Mouse (Mus musculus): Measurements from ENCODE around the gene Kcnma1. TPM values are rescaled to one million over a fixed set of nuclear protein-coding genes. Genes with fewer than 3 reads are reported as not detected.

Kcnma1 gene
- polyA plus RNA-seq, 1 experiment = 0.26 TPM

- no peak for TF ChIP-seq REST (IDR thresholded peaks at IDR 0.05; ENCODE audit: insufficient read depth, insufficient read length)
- TF ChIP-seq MYOG (IDR thresholded peaks at IDR 0.05; ENCODE audit: control insufficient read depth in 1 of 3, insufficient read depth in 1 of 3, insufficient read length in 2 of 3, low read depth in 2 of 3) = no peak
- TF ChIP-seq TCF3 (IDR thresholded peaks at IDR 0.05; ENCODE audit: insufficient read length, low read depth) = no peak
- no peak for TF ChIP-seq SRF (IDR thresholded peaks at IDR 0.05; ENCODE audit: control insufficient read depth, insufficient read length, low read depth)
- TF ChIP-seq POLR2AphosphoS2 (IDR thresholded peaks at IDR 0.05; ENCODE audit: insufficient read length, low read depth) = no peak
- no peak for TF ChIP-seq E2F4 (IDR thresholded peaks at IDR 0.05; ENCODE audit: insufficient read depth)
- TF ChIP-seq MAX (IDR thresholded peaks at IDR 0.05; ENCODE audit: low read depth) = no peak
- no peak for TF ChIP-seq MYOD1 (IDR thresholded peaks at IDR 0.05; ENCODE audit: control insufficient read depth in 1 of 3, insufficient read length in 2 of 3, low read depth in 2 of 3)
- no peak for TF ChIP-seq USF1 (IDR thresholded peaks at IDR 0.05; ENCODE audit: low read depth)
- no peak for TF ChIP-seq POLR2A (IDR thresholded peaks at IDR 0.05; ENCODE audit: insufficient read length, low read depth)
- TF ChIP-seq CEBPB (IDR thresholded peaks at IDR 0.05; ENCODE audit: insufficient read depth, poor library complexity, severe bottlenecking) = no peak
- TF ChIP-seq TCF12 (IDR thresholded peaks at IDR 0.05; ENCODE audit: insufficient read depth, poor library complexity, severe bottlenecking) = no peak
- H3K4me3 ChIP-seq = no peak overlapping the region
- H3K27me3 ChIP-seq (ENCODE audit: control insufficient read depth, insufficient read depth, insufficient read length) = peaks cover 11% of the 10 kb centered on the region
- H3ac ChIP-seq (ENCODE audit: control insufficient read depth, insufficient read length) = no peak overlapping the region
- H3K79me2 ChIP-seq (ENCODE audit: control insufficient read depth, insufficient read depth) = no peaks in the 10 kb centered on the region
- no peaks in the 10 kb centered on the region for H3K36me3 ChIP-seq (ENCODE audit: control insufficient read depth, insufficient read depth)
- H3K4me2 ChIP-seq (ENCODE audit: low read depth) = no peak overlapping the region
Observed at GRCm38 (mm10) chr14:23523825-23524491, 490.3 kb downstream of the Kcnma1 start.

- H3K79me2 ChIP-seq (ENCODE audit: control insufficient read depth, insufficient read depth) = no peaks in the 10 kb centered on the region
- H3K4me3 ChIP-seq = no peak overlapping the region
- no peaks in the 10 kb centered on the region for H3K36me3 ChIP-seq (ENCODE audit: control insufficient read depth, insufficient read depth)
- no peak overlapping the region for H3ac ChIP-seq (ENCODE audit: control insufficient read depth, insufficient read length)
- TF ChIP-seq TCF3 (IDR thresholded peaks at IDR 0.05; ENCODE audit: insufficient read length, low read depth) = no peak
- TF ChIP-seq CEBPB (IDR thresholded peaks at IDR 0.05; ENCODE audit: insufficient read depth, poor library complexity, severe bottlenecking) = no peak
- TF ChIP-seq REST (IDR thresholded peaks at IDR 0.05; ENCODE audit: insufficient read depth, insufficient read length) = no peak
- TF ChIP-seq E2F4 (IDR thresholded peaks at IDR 0.05; ENCODE audit: insufficient read depth) = no peak
- TF ChIP-seq POLR2A (IDR thresholded peaks at IDR 0.05; ENCODE audit: insufficient read length, low read depth) = no peak
- TF ChIP-seq MAX (IDR thresholded peaks at IDR 0.05; ENCODE audit: low read depth) = no peak
- TF ChIP-seq POLR2AphosphoS2 (IDR thresholded peaks at IDR 0.05; ENCODE audit: insufficient read length, low read depth) = no peak
- no peak overlapping the region for H3K4me2 ChIP-seq (ENCODE audit: low read depth)
- peaks cover 11% of the 10 kb centered on the region for H3K27me3 ChIP-seq (ENCODE audit: control insufficient read depth, insufficient read depth, insufficient read length)
Observed at GRCm38 (mm10) chr14:23522606-23523159, 491.6 kb downstream of the Kcnma1 start.

- Histone ChIP-seq H3K27me3 (ENCODE audit: control insufficient read depth, insufficient read depth, insufficient read length) (peaks cover 11% of the 10 kb centered on the region), H3K4me3 (no peak overlapping the region), H3K4me2 (ENCODE audit: low read depth) (no peak overlapping the region), H3K36me3 (ENCODE audit: control insufficient read depth, insufficient read depth) (no peaks in the 10 kb centered on the region), H3ac (ENCODE audit: control insufficient read depth, insufficient read length) (no peak overlapping the region), H3K79me2 (ENCODE audit: control insufficient read depth, insufficient read depth) (no peaks in the 10 kb centered on the region)
- TF ChIP-seq POLR2AphosphoS2 (IDR thresholded peaks at IDR 0.05; ENCODE audit: insufficient read length, low read depth) (no peak), E2F4 (IDR thresholded peaks at IDR 0.05; ENCODE audit: insufficient read depth) (no peak), TCF12 (IDR thresholded peaks at IDR 0.05; ENCODE audit: insufficient read depth, poor library complexity, severe bottlenecking) (no peak), TCF3 (IDR thresholded peaks at IDR 0.05; ENCODE audit: insufficient read length, low read depth) (no peak), POLR2A (IDR thresholded peaks at IDR 0.05; ENCODE audit: insufficient read length, low read depth) (no peak)
Observed at GRCm38 (mm10) chr14:23521080-23521684, 493.1 kb downstream of the Kcnma1 start.

- Histone ChIP-seq H3K36me3 (ENCODE audit: control insufficient read depth, insufficient read depth) (no peaks in the 10 kb centered on the region), H3K4me2 (ENCODE audit: low read depth) (no peak overlapping the region), H3K79me2 (ENCODE audit: control insufficient read depth, insufficient read depth) (no peaks in the 10 kb centered on the region), H3K4me3 (no peak overlapping the region), H3K27me3 (ENCODE audit: control insufficient read depth, insufficient read depth, insufficient read length) (peaks cover 11% of the 10 kb centered on the region), H3ac (ENCODE audit: control insufficient read depth, insufficient read length) (no peak overlapping the region)
- TF ChIP-seq POLR2AphosphoS2 (IDR thresholded peaks at IDR 0.05; ENCODE audit: insufficient read length, low read depth) (no peak), E2F4 (IDR thresholded peaks at IDR 0.05; ENCODE audit: insufficient read depth) (no peak)
Observed at GRCm38 (mm10) chr14:23517374-23517773, 496.9 kb downstream of the Kcnma1 start.

GRCm38 (mm10) chr14:23509792-23510191 is 504.5 kb downstream of the Kcnma1 start:
- TF ChIP-seq CEBPB (IDR thresholded peaks at IDR 0.05; ENCODE audit: insufficient read depth, poor library complexity, severe bottlenecking) (no peak), MAX (IDR thresholded peaks at IDR 0.05; ENCODE audit: low read depth) (no peak), USF1 (IDR thresholded peaks at IDR 0.05; ENCODE audit: low read depth) (no peak), MYOD1 (IDR thresholded peaks at IDR 0.05; ENCODE audit: control insufficient read depth in 1 of 3, insufficient read length in 2 of 3, low read depth in 2 of 3) (no peak)
- H3K27me3 ChIP-seq (ENCODE audit: control insufficient read depth, insufficient read depth, insufficient read length) = no peaks in the 10 kb centered on the region
- no peak overlapping the region for H3ac ChIP-seq (ENCODE audit: control insufficient read depth, insufficient read length)
- no peak overlapping the region for H3K4me3 ChIP-seq
- no peak overlapping the region for H3K4me2 ChIP-seq (ENCODE audit: low read depth)
- no peaks in the 10 kb centered on the region for H3K36me3 ChIP-seq (ENCODE audit: control insufficient read depth, insufficient read depth)
- no peaks in the 10 kb centered on the region for H3K79me2 ChIP-seq (ENCODE audit: control insufficient read depth, insufficient read depth)
